Mouse (Mus musculus) erythroid progenitor cell, adult 5-6 weeks (primary cell): Measurements from ENCODE around the gene Myh10. TPM values are rescaled to one million over a fixed set of nuclear protein-coding genes. Genes with fewer than 3 reads are reported as not detected.
"Not testable (repeated sequence)": the region's sequence is repeated elsewhere in the genome, so short reads cannot be mapped to it uniquely, and the experiment has no call there.

Experiments used
- ATAC-seq: replicated peaks from 2 replicates; pipeline ENCODE4 v1.8.0; 2016; ENCODE audit warnings: moderate number of reproducible peaks, mild to moderate bottlenecking, moderate TSS enrichment, inconsistent platforms; ENCODE audit not compliant: poor library complexity, low FRiP score, severe bottlenecking
- total RNA-seq, 2 experiments: library from RNA; stranded (forward) in 1 of 2; stranded (reverse) in 1 of 2; fragments of 150-400 nt in 1 of 2; fragments of 186-747, 209-891 nt in 1 of 2; gene quantifications; 2 replicates each; pipeline versions ENCODE4 v1.2.3 to v1.2.4; 2015 to 2017; ENCODE audit warnings: low replicate concordance in 2 of 2

The Myh10 gene
- total RNA-seq, 2 experiments from 2014 or later = 76.2 to 89.7 TPM

- ATAC-seq = peak; percentile 23
Measured at GRCm38 (mm10) chr11:68692010-68692692, 792 bp downstream of the Myh10 start.

GRCm38 (mm10) chr11:68692693-68693446, 1.5 kb downstream of the Myh10 start:
- 0 out of 2 replicates have a peak, but pooled peaks have one; percentile 13 for ATAC-seq

- ATAC-seq = peak; percentile 32; the same call in 1 of the 2 replicates
Measured at GRCm38 (mm10) chr11:68693447-68694040, 2.2 kb downstream of the Myh10 start.

DNA sequence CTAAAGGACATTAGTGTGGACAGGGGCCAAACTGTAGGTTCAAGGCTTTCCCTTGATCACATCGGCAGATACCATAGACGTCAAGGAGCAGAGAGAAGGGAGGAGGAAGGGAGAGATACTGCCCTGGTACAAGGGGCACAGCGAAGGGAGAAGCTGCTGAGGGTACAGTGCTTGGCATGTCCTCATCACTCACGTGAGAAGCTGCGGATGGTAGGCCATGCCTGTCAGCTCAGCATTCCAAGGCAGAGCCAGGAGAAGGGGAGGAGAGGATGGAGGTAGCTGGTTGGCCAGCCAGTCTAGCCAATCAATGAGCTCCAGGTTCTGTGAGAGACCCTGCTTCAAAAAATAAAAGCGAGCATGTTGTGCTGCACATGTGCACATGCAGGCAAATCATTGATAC, 11.0 kb downstream of the Myh10 start:
- no peak for ATAC-seq

DNA sequence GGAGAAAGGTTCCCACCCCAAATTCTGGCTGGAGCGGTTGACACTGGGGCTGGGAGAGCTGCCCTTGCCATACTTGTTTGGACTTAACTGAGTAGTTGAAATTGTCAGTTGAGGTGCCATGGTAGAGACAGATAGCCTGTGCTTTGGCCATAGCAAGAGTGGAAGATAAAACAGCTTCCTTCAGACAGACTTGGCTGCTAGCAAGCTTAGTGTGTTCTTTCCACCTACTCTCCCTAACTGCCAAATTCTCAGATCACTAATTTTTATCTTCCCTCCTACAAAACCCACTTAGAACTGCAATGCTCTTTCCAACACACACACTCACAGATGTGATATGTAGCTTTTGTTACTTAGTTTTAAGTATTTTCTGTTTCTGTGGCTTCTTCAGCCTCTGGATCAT, 12.0 kb downstream of the Myh10 start:
- ATAC-seq = no peak

GRCm38 (mm10) chr11:68704258-68704657, 12.9 kb downstream of the Myh10 start:
- ATAC-seq = no peak

- ATAC-seq = no peak
Measured at GRCm38 (mm10) chr11:68704847-68705246, 13.5 kb downstream of the Myh10 start.

GRCm38 (mm10) chr11:68706524-68707429, 15.4 kb downstream of the Myh10 start:
- ATAC-seq = no peak

GRCm38 (mm10) chr11:68707881-68708582, 16.7 kb downstream of the Myh10 start:
- ATAC-seq = no peak

DNA sequence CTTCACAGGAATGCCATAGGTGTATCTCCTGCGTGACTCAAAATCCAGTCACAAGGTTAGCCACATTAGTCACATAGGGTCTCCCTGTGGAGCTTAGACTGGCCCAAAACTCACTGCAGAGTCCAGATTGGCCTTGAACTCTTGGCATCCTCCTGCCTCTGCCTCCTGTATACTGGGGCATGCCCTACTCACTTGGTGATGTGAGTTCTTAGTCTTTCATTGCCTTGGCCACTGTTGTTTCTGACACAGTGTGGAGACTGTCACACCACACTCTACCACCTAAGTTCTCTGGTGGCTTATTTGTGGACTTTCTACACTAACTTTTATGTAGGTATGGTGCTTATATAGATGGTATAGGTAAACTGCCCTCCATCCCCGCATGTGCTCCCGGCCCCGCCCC, 24.8 kb downstream of the Myh10 start:
- no peak for ATAC-seq

GRCm38 (mm10) chr11:68717171-68717840, 25.9 kb downstream of the Myh10 start:
- ATAC-seq = no peak

GRCm38 (mm10) chr11:68719096-68719648, 27.8 kb downstream of the Myh10 start:
- no peak for ATAC-seq

GRCm38 (mm10) chr11:68719774-68720173, 28.4 kb downstream of the Myh10 start:
- ATAC-seq = no peak

DNA sequence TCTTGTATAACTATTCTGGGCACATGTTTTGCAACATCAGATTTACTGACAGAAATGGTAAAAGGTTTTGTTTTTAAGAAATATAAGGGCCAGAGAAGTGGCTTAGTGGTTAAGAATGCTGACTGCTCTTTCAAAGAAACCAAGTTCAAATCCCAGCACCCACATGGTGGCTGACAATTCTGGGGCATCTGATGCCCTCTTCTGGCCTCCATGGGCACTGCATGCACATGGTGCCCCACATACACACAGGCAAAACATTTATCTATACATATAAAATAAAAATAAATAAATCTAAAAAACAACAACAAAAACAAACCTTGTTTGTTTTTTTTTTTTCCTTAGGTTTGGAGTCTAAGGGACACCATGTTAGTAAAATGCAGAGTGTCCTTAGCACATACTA, 32.8 kb downstream of the Myh10 start:
- peak; percentile 69; the same call in 1 of the 2 replicates for ATAC-seq

- no peak for ATAC-seq
Measured at GRCm38 (mm10) chr11:68728693-68729092, 37.3 kb downstream of the Myh10 start.

- no peak for ATAC-seq
Measured at GRCm38 (mm10) chr11:68730792-68731191, 39.4 kb downstream of the Myh10 start.

- no peak for ATAC-seq
Measured at GRCm38 (mm10) chr11:68732066-68732465, 40.7 kb downstream of the Myh10 start.

GRCm38 (mm10) chr11:68733401-68733800, 42.0 kb downstream of the Myh10 start:
- not testable (repeated sequence) for ATAC-seq
